Mouse (Mus musculus) frontal cortex, adult 2 months (tissue): ENCODE measurements at regions not wholly inside any gene's neighbourhood (a gene's known extent, or its start where the extent isn't known, plus 50 kb on each side); places are given as distances from the start of the nearest gene placed in this dataset.
"Not testable (repeated sequence)": the region's sequence is repeated elsewhere in the genome, so short reads cannot be mapped to it uniquely, and the experiment has no call there.

Source experiments
- DNase-seq, 2 experiments: peaks; one replicate each; pipeline ENCODE4 v3.0.0; 2022; ENCODE audit warnings: low spot score in 1 of 2; ENCODE audit errors: extremely low spot score in 1 of 2

DNA sequence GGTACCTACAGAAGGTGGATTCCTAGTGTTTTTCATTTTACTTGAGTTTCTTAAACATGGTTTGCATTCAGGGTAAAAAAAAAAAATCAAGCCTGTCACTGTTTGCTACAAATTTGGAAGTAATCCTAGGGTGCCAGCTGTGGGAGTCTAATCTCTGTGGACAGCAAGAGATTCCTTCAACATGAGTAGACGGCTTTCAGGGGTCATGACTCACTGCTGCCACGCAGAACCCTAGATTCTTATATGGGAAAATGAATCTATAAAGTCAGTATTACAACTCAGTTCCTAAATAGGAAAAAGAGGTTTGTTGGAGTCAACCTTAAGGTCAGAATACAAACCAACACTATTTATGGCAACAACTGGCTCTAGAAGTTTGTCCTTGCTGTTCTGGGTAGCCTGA lies 310.1 kb upstream of the Pkdcc start:
- no peak for DNase-seq

DNA sequence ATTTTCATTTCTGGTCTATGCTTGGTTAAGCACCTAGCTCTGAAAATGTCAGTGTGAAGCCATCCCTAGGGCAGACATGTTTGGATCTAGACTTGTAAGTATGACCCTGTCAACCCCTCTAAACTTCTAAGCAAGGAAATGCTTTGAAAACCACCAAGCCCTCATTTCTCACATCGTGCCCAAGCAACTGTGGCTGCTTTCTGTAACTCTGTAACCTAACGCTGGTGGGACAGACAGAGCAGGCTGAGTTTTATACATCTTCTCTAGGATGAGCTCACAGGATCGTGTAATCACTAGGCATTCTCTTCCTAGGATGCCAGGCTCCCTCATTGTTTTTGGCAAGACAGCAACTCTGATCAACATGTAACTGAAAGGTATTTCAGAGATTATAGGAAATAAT lies 309.6 kb upstream of the Pkdcc start:
- no peak for DNase-seq

DNA sequence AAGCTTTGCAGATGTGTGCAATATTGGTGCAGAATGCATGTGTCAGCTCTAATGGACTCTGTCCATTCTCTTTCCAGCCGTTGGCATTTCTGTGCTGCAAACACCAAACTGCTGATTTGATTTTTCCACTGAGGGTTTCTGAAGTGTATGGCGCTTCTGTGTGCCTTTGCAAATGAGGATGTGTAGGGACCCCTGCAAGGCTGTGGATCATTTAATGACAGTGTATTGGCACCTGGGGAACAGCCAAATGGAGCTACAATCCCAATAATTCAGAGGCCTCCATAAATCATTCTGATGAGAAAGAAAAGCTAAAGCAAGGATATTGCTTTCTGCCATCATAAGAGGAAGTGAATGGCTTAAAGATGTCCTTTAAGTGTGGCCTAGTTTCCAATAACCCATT lies 305.9 kb upstream of the Pkdcc start:
- DNase-seq = no peak

DNA sequence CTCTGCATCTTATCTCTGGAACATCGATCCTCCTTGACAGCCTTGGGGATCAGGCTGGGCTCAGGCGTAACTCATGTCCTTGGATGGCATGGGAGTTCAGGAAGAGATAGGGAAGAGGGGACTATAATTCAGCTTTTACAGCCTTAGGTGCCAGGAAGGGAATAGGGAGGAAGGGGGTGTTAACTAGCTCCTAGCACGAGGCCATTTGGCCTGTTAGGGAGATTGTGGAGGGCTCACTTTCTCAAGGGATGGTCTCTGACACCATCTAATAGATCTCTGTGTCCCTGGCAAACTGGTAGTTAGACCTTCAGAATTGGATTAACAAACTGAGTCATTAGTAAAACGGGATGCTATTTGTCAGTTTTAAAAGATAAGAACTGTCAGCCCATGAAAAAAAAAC lies 292.1 kb upstream of the Pkdcc start:
- not testable (repeated sequence) for DNase-seq

DNA sequence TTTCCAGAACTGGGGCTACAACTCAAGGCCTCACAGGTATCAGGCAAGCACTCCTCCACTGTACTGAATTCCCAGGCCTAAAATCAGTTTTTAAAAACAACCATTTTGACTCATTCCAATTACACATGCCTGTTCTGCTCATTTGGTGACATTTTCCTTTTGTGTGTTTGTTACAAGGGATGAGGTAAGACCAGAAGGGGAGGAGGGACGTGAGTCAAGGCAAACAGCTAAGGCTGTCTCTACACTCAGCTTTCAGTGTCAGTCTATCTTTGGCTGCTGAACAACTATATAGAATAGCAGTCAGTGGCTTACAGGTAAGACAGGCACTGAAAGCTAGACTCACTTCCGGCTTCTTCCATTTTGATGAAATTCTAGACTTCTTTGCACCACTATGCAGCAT lies 289.3 kb upstream of the Pkdcc start:
- no peak for DNase-seq

DNA sequence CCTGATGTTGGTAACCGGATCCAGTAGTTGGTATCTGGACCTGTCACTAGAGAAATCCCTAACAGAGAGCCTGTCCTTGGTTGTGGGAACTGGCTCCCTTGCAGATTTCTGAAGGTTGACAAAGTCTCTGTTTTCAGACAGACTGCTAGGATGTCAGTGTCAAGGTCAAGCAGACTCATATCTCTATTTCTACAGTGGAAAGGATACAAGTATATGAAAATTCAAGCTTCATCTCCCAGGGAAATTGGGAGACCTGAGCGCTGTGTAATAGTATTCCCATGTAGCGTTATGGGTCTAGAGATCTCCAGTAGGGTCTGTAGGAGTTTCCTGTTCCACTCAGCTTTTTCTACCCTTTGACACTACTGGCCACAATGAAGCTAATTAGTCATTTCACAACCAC lies 287.4 kb upstream of the Pkdcc start:
- DNase-seq = no peak

DNA sequence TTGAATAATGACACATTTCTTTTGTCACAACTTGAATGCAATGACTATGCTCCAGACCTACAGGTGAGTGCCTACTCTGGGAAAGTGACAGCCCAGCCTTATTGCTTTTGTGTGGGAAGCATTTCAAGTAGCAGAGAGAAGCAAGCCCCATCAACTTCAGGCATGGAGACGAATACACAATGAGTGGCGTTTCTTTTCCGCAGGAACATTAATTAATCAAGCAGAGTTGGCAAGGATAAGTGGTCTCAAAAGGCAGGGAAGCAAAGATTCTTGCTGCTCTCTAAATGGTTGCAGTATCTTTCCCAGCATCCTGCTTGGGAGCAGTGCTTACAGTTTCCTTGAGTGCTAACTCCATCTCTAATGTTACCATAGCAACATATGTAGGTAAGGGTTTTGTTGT lies 285.6 kb upstream of the Pkdcc start:
- peak in 1 of 2 experiments; percentile 10 for DNase-seq

DNA sequence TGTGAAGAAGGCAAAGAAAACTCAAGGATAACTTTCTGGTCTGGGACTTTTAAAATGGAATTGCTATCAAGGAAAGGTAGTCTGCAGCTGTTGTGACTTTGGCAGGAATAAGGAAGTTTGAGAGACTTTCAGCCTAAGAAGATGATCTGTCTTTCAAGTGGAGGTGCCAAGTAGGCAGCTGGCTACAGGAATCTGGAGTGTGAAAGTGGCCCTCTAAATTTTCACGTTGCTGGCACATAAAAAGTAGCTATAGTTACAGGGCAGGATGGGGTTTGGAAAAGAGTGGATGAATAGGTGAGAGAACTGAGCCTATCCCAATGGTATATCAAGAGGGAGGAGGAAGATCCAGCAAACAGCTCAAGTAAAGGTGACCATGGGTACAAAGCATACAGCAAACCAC lies 284.4 kb upstream of the Pkdcc start:
- DNase-seq = peak; percentile 17 to 59

DNA sequence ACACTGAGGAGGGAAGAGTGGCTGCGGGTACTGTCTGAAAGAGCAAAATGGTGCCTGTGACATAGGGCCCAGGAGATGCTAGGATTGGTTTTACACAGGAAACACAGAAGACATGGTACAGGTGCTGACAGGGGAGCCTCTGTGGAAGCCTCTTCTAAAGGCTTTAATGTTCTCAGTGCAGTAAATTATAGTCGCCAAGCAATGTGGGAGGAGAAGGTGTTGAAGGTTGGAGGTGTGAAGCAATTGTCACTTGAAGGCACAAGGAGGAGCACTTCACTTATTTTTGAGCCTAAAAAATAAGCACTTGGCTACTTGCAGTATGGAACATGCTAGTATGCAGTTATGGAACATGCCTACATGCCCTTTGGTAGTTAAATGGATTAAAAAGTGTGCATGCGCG lies 283.6 kb upstream of the Pkdcc start:
- peak; percentile 19 to 35 for DNase-seq

DNA sequence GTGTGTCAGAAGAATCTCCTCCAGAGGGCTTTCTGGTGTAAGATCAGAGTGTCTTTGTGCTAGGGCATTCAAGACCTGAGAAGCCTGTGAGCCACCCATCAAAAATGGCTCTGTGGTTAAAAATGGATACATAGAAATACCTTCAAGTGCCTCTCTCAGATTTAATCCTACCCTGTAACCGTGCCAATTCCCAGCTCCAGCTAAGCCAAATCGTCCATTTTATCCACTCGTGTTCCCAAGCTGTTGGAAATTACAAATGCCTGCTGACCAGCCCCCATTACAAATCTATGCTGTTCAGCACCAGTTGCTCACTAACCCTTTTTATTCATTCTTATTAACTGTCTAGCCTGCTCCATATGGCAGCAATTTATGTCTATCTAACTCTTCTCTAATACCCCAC lies 278.3 kb upstream of the Pkdcc start:
- DNase-seq = no peak

DNA sequence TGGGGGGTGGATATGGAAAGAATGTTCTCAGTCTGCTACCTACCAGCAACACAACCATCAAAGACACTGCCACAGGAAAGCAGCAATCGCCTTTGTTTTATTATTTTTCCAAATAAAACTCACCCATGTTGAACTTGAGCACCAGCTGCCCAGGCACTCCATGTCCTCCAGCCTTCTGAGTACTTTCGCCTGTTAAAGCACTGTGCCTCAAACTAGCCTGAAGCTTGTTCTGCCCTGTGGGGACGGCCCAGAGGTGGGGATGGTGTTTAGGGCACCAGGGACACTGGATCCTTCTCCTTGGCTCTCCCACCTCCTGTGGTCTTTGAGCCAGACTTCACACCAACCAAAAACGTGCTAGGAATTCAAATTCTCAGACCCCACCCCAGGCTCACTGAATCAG lies 269.0 kb upstream of the Pkdcc start:
- DNase-seq = no peak

DNA sequence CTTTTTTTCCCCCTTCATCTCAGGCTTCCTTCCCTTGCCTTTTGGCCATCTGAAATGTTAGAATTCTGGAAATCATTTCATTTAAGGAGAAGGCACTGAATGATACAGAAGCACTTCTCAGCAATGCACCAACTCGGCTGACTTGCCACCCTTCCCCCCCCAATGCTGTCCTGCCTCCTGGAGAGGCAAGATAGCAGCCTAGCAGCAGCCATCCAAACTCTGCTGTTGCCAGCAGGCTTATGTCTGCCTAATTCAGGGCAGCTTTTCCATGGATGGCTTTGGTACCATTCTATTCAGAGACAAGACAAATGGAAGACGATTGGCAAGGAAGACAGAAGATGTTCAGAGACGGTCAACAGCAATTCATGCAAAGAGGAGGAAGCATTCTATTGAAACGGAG lies 265.3 kb upstream of the Pkdcc start:
- no peak for DNase-seq

DNA sequence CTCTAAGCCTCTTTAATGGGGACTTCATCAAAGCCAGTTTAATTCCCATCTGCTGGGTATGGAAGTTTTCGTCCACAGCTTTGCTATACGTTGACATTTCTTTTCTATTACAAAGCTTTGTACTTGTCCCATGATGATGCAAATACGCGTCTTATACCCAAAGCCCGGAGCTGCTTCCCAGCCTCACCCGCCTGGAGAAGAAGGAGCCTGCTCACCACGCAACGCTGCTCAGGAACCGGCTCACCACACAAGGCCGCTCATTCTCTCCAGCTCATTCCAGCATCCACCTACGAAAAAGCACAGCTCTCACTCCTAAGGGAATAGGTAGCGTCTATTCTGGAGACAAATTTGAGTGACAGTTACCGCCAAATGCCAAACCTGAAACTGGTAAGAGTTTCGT lies 264.8 kb upstream of the Pkdcc start:
- no peak for DNase-seq

DNA sequence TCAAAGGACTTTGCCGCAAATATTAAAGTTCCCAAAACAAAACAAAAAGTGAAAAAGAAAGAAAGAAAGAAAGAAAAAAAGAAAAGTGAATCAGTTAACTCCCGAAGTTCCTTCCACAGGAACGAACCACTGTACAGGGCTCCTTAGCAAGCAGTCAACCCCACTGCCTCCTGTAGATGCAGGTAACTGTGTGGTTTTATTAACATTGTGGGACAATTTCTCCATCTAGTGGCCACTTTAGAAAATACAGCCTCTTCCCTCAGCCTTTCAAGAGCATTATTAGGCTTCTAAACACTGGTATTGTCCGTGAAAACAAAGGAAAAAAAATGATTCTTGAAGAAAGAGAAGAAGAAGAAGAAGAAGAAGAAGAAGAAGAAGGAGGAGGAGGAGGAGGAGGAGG lies 257.7 kb upstream of the Pkdcc start:
- peak in 1 of 2 experiments; percentile 80 for DNase-seq

DNA sequence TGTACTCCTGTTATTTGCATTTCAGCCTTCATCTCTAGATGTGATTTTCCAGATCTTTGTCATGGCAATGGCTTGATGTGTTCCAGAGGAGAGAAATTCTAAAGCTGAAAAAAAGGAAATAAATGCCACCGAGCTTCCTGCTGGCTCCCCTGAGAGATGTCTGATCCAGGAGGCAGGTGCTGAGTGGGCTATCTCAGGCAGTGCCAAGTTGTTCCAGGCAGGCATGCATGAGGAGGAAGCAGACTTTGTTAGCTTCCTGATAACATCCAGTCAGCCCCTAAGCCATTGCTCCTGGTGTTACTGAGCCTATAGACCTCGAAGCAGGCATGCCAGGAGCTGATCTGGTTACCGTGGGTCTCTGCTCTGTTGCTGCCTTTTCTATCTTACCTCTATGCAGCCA lies 251.7 kb upstream of the Pkdcc start:
- DNase-seq = peak in 1 of 2 experiments; percentile 24

DNA sequence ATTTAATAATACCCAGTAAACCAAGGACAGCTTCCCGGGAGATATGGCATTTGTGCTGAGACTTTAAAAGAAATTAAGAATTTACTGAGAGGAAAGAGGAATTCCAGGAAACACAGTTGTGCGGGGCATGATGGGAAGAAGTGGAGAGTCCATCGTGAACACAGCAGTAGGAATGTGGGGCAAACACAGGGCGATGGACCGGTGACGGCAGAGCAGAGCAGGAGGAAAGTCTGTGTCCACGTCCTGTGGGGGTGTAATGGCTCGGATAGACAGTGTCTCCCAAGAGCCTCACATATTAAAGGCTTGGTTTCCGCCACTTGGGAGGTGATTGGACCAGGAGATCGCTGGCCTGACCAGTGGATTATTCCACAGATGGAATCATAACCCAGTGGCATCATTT lies 215.4 kb upstream of the Pkdcc start:
- no peak for DNase-seq

DNA sequence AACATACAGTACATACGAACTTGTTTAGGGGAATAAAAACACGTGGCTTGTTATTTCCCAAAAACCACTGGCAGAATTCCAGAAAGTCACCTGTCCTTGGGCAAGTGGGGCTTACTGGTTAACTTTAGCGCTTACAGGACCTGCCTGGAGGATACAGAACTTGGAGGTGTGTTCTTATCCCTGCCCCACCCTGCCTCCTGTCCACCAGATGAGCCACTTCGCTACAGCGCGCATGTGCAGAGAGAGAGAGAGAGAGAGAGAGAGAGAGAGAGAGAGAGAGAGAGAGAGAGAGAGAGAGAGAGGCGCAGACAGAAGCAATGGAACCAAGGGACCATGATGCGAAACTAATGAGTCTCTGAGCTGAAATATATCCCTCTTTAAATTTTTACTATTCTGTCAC lies 214.7 kb upstream of the Pkdcc start:
- no peak for DNase-seq

DNA sequence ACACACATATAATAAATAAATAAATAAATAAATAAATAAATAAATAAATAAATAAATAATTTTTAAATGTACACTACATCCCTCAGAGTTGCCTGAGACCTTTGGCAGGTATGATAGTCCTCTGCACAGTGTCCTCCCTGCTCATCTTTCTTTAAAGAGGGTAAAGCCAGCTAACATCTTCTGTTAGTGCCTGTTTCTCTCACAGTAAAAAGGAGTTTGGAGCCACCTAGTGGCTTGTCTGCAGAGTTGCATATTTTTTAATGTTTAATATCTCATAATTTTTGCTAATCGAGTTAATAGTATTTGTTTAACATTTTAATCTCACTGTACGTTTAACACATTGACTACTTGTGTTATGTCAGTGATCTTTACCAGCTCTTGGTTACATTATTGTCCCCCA lies 213.5 kb upstream of the Pkdcc start:
- peak in 1 of 2 experiments; percentile 10 for DNase-seq

DNA sequence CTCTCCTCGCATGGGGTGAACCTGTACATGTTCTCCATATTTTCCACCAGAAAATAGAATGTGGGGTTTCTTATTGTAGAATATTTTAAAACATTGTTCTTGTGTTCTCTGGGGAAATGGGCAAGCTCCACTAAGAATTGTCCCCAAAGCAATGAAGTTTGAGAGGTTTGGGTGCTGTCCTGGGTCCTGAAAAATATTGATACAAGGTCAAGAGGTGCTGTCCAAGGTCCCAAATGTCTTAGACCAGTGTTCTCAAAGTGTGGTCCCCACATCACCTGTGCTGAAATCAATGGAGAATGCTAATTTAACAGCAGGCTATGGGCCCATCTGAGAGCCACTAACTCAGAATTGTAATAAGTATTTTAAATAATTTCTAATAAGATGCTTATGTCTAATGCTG lies 204.2 kb upstream of the Pkdcc start:
- DNase-seq = no peak

DNA sequence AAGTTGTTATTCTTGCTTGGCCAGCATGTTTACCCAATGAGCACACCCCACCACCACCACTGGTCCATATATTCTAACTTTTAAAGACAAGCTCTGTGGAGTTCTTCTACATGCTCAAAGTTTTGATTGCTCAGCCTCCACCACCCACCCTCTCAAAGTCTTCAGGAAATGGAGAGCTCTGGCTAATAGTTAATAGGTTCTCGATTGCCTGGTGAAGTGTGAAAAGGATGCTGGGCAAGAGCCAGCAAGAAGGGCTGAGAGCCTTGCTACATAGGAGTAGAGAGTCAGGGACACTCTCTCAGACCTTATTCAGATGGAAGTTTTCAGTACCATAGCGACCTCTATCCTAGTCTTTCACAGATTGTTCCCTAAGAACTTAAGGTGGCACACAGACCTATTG lies 199.4 kb upstream of the Pkdcc start:
- no peak for DNase-seq

DNA sequence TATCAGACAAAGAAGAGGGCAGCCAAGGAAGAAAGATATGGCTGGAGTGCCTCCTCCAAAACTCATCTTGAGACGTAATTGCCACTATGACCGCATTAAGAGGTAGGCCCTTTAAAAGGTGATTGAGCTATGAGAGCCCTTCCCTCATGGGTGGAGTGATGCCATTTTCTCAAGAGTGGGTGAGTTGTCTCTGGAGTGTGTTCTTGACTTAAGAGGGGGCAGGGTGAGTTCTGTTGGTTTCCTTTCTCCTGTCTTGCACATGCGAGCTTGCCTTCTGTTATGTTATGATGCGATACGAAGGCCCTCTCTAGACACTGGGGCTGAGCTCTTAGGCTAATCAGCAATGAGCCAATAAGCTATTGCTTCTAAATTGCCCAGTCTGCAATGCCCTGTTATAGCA lies 198.2 kb upstream of the Pkdcc start:
- DNase-seq = no peak

DNA sequence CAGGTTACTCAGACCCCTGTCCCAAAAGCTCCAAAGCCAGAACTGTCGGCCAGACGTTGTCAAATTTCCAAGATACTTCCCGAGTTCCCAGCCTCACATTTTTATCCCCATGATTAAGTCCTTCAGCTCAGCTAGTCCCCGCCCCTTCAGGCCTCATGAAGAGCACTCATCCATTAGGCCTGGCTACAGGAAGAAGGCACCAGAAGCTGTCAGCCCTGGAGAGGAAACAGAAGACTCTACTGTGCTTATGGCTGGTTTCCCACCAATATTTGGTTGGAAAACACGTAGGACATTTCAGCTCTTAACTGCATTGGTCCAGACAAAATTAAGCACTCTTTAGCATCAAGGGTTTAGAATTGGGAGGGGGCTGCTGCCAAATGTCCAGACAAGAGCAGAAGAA lies 195.8 kb upstream of the Pkdcc start:
- no peak for DNase-seq

DNA sequence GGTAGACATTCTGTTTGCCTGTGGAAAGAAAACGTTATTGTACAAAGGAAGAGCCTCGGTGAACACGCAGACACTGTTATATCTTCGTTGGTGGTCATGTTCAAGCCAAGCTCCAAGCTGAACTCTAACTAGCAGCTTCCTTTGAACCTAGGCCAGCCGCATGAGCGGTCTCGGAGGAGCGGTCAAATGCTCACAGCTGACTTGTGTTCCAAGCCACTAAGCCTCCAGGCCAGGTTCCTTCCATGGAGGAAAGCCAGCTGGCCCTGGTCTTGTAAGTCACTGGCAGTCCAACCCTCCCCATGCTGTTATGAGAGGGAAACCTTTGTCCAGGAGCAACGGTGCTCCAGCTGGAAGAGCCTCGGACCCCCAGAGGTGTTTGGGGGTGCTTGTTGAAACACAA lies 194.5 kb upstream of the Pkdcc start:
- DNase-seq = no peak

DNA sequence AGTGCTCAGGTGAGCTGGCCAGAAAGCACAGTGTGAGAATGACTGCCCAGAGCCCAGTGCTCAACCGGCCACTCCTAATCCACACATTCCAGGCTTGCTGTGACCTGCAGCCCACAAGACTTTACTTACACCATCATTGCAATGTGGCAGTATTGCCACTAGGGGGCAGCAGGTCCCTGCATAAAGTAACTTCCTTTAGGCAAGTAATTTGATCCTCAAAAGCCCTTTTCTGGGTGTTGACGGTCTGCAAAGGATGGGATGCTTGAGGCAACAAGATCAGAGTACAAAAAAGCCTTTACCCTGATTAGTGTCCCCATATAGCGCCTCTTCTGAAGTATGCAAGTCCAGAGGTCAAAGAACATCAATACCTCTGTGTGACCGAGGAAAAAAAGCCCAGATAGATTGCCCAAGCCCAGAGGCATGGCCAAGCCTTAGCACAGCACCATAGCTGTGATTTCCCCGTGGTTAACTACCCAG lies 189.7 kb upstream of the Pkdcc start:
- peak; percentile 65 to 93 for DNase-seq
